Mouse (Mus musculus) kidney, postnatal 0 days (tissue): ENCODE measurements at regions not wholly inside any gene's neighbourhood (a gene's known extent, or its start where the extent isn't known, plus 50 kb on each side); places are given as distances from the start of the nearest gene placed in this dataset.

ENCODE experiments used
- ATAC-seq: fragments of 200-750 bp; cut with Nextera tagmentation; replicated peaks from 2 replicates; pipeline ENCODE4 v1.8.0; 2017; ENCODE audit warnings: low read depth, moderate number of reproducible peaks, moderate TSS enrichment, moderate library complexity; ENCODE audit not compliant: low FRiP score
- DNase-seq: peaks from one replicate; pipeline ENCODE4 v3.0.0-alpha.2; 2016; ENCODE audit warnings: low spot score
- H3K27ac ChIP-seq: fragments of 300-500 bp; sonication (generic); 2 replicates; pipeline ENCODE4 v1.5.1; 2014; ENCODE audit warnings: mild to moderate bottlenecking
- H3K27me3 ChIP-seq: fragments of 300-500 bp; sonication (generic); 2 replicates; pipeline ENCODE4 v1.6.1; 2014; ENCODE audit warnings: low read length, mixed read lengths; ENCODE audit not compliant: insufficient read depth
- H3K36me3 ChIP-seq: fragments of 300-500 bp; sonication (generic); 2 replicates; pipeline ENCODE4 v1.6.1; 2014; ENCODE audit warnings: low read length, mixed read lengths; ENCODE audit not compliant: insufficient read depth
- H3K4me1 ChIP-seq: fragments of 300-500 bp; sonication (generic); replicated peaks from 2 replicates; pipeline ENCODE4 v1.6.1; 2014; ENCODE audit warnings: antibody characterized with exemption, low read length, mixed read lengths; ENCODE audit not compliant: insufficient read depth
- H3K4me2 ChIP-seq: fragments of 300-500 bp; sonication (generic); 2 replicates; pipeline ENCODE4 v1.6.1; 2014; ENCODE audit warnings: mild to moderate bottlenecking, low read length, moderate library complexity, mixed read lengths
- H3K4me3 ChIP-seq: fragments of 300-500 bp; sonication (generic); replicated peaks from 2 replicates; pipeline ENCODE4 v1.5.1; 2014; ENCODE audit warnings: low read depth, low read length
- H3K9ac ChIP-seq: fragments of 300-500 bp; sonication (generic); 2 replicates; pipeline ENCODE4 v1.6.1; 2014; ENCODE audit warnings: low read depth, low read length
- H3K9me3 ChIP-seq: fragments of 300-500 bp; sonication (generic); replicated peaks from 2 replicates; pipeline ENCODE4 v1.6.1; 2016; ENCODE audit warnings: low read length, inconsistent platforms, mixed read lengths
- CTCF ChIP-seq: IDR thresholded peaks from 2 replicates; pipeline ENCODE4 v1.5.1; 2016; ENCODE audit warnings: antibody characterized with exemption, low read depth, mild to moderate bottlenecking, moderate library complexity
- WGBS: fragments of 180-500 bp; shearing (Covaris S2); extraction: QIAGEN DNeasy Blood & Tissue Kit; methylation state at CpG from one replicate; pipeline ENCODE4 v1.1.7; 2014; 5-methylcytosine and 5-hydroxymethylcytosine counted together

- 79% methylated on average over 4 of the region's 4 CpGs for WGBS
- Histone ChIP-seq H3K9me3 (no peaks in the 10 kb centered on the region), H3K9ac (no peak overlapping the region), H3K36me3 (no peaks in the 10 kb centered on the region), H3K4me1 (no peaks in the 10 kb centered on the region), H3K4me3 (no peak overlapping the region), H3K4me2 (no peak overlapping the region), H3K27ac (no peak overlapping the region), H3K27me3 (no peaks in the 10 kb centered on the region)
- no peak for TF ChIP-seq CTCF
- ATAC-seq, result no peak
- DNase-seq, result no peak
These were observed 717.8 kb downstream of the Bcl11a start for GRCm38 (mm10) chr11:24795510-24796211.

GRCm38 (mm10) chr11:24804623-24805023 lies 726.8 kb downstream of the Bcl11a start:
- H3K9ac ChIP-seq, result no peak overlapping the region
- no peaks in the 10 kb centered on the region for H3K9me3 ChIP-seq
- WGBS, result 19% methylated on average over 8 of the region's 8 CpGs
- ATAC-seq (peak; percentile 17; the same call in 1 of the 2 replicates), DNase-seq (no peak)
- no peaks in the 10 kb centered on the region for H3K27me3 ChIP-seq
- no peak overlapping the region for H3K4me2 ChIP-seq
- H3K4me3 ChIP-seq, result no peak overlapping the region
- no peak overlapping the region for H3K27ac ChIP-seq
- no peak for TF ChIP-seq CTCF
- H3K4me1 ChIP-seq, result no peaks in the 10 kb centered on the region
- H3K36me3 ChIP-seq, result no peaks in the 10 kb centered on the region

GRCm38 (mm10) chr11:24829578-24830401 lies 751.9 kb downstream of the Bcl11a start:
- Histone ChIP-seq H3K4me1 (no peaks in the 10 kb centered on the region), H3K9me3 (no peaks in the 10 kb centered on the region), H3K27ac (no peak overlapping the region), H3K9ac (no peak overlapping the region), H3K36me3 (no peaks in the 10 kb centered on the region), H3K4me3 (no peak overlapping the region), H3K27me3 (no peaks in the 10 kb centered on the region), H3K4me2 (no peak overlapping the region)
- DNase-seq (no peak), ATAC-seq (no peak)
- 66% methylated on average over 13 of the region's 13 CpGs for WGBS
- TF ChIP-seq CTCF, result no peak

GRCm38 (mm10) chr11:24830484-24830883 lies 752.6 kb downstream of the Bcl11a start:
- Histone ChIP-seq H3K9ac (no peak overlapping the region), H3K27me3 (no peaks in the 10 kb centered on the region), H3K4me2 (no peak overlapping the region), H3K36me3 (no peaks in the 10 kb centered on the region), H3K4me1 (no peaks in the 10 kb centered on the region), H3K9me3 (no peaks in the 10 kb centered on the region), H3K27ac (no peak overlapping the region), H3K4me3 (no peak overlapping the region)
- 67% methylated on average over 2 of the region's 2 CpGs for WGBS
- ATAC-seq (no peak), DNase-seq (no peak)
- TF ChIP-seq CTCF, result no peak

- no peak overlapping the region for H3K4me2 ChIP-seq
- ATAC-seq (no peak), DNase-seq (no peak)
These were observed 766.2 kb downstream of the Bcl11a start for GRCm38 (mm10) chr11:24843839-24844738.

GRCm38 (mm10) chr11:24856991-24857390 lies 779.1 kb downstream of the Bcl11a start:
- no peak overlapping the region for H3K9ac ChIP-seq
- H3K27ac ChIP-seq, result no peak overlapping the region
- no peaks in the 10 kb centered on the region for H3K9me3 ChIP-seq
- 87% methylated on average over 6 of the region's 6 CpGs for WGBS
- ATAC-seq (no peak), DNase-seq (no peak)
- no peaks in the 10 kb centered on the region for H3K27me3 ChIP-seq
- no peak overlapping the region for H3K4me2 ChIP-seq
- H3K4me1 ChIP-seq, result no peaks in the 10 kb centered on the region
- no peak for TF ChIP-seq CTCF
- no peak overlapping the region for H3K4me3 ChIP-seq
- H3K36me3 ChIP-seq, result no peaks in the 10 kb centered on the region

More at GRCm38 (mm10) chr11:24843839-24844738, 766.2 kb downstream of the Bcl11a start:
- WGBS, result 70% methylated on average over 2 of the region's 2 CpGs
- H3K4me1 ChIP-seq, result no peaks in the 10 kb centered on the region
- no peak overlapping the region for H3K27ac ChIP-seq
- no peak for TF ChIP-seq CTCF
- no peaks in the 10 kb centered on the region for H3K9me3 ChIP-seq
- H3K4me3 ChIP-seq, result no peak overlapping the region
- no peaks in the 10 kb centered on the region for H3K36me3 ChIP-seq
- no peak overlapping the region for H3K9ac ChIP-seq
- no peaks in the 10 kb centered on the region for H3K27me3 ChIP-seq
